Mouse (Mus musculus) CH12.LX (cell line): ENCODE results near the gene Ints3. TPM values are rescaled to one million over a fixed set of nuclear protein-coding genes. Genes with fewer than 3 reads are reported as not detected.

ENCODE experiments used
- DNase-seq: peaks from one replicate; pipeline ENCODE4 v3.0.0-alpha.2; 2013; ENCODE audit errors: extremely low read depth
- H3K27ac ChIP-seq: 2 replicates; pipeline ENCODE4 v1.5.1; 2012; ENCODE audit warnings: low read depth, mild to moderate bottlenecking, control low read depth, moderate library complexity; ENCODE audit not compliant: insufficient read depth
- H3K27me3 ChIP-seq: replicated peaks from 2 replicates; pipeline ENCODE3; 2012; ENCODE audit warnings: inconsistent platforms
- H3K36me3 ChIP-seq, 2 experiments: replicated peaks in 1 of 2; 2 replicates each; pipeline versions ENCODE3 to v1.6.1; 2012; ENCODE audit warnings: inconsistent platforms in 1 of 2, low read length in 1 of 2, mild to moderate bottlenecking in 1 of 2, mixed read lengths in 1 of 2, moderate library complexity in 1 of 2; ENCODE audit not compliant: control insufficient read depth in 1 of 2, insufficient read depth in 1 of 2
- H3K4me1 ChIP-seq, 2 experiments: 2 replicates each; pipeline ENCODE4 v1.6.1; 2012; ENCODE audit warnings: inconsistent platforms in 1 of 2, moderate library complexity in 1 of 2; ENCODE audit not compliant: insufficient read depth in 2 of 2, control insufficient read depth in 1 of 2
- H3K4me2 ChIP-seq: 2 replicates; pipeline ENCODE4 v1.6.1; 2012; ENCODE audit warnings: low read depth, mild to moderate bottlenecking, control low read depth; ENCODE audit not compliant: poor library complexity, insufficient read depth, severe bottlenecking
- H3K4me3 ChIP-seq, 3 experiments: fragments of 150-350 bp in 1 of 3; sonication (generic) in 1 of 3; replicated peaks in 1 of 3; 2 replicates each; pipeline versions ENCODE3 to v1.5.1; 2011 to 2012; ENCODE audit warnings: low read depth in 2 of 3, low read length in 2 of 3, mild to moderate bottlenecking in 2 of 3, moderate library complexity in 2 of 3, control low read depth in 1 of 3, improper control_type of control experiment in 1 of 3, inconsistent platforms in 1 of 3, mixed read lengths in 1 of 3; ENCODE audit not compliant: poor library complexity in 1 of 3
- H3K79me2 ChIP-seq: replicated peaks from 2 replicates; pipeline ENCODE4 v1.6.1; 2012; ENCODE audit warnings: mild to moderate bottlenecking, moderate library complexity; ENCODE audit not compliant: control insufficient read depth, poor library complexity, insufficient read depth, severe bottlenecking; ENCODE audit errors: extremely low read depth
- H3K9ac ChIP-seq: 2 replicates; pipeline ENCODE4 v1.6.1; 2012; ENCODE audit warnings: low read depth, mild to moderate bottlenecking, control low read depth, moderate library complexity; ENCODE audit not compliant: insufficient read depth
- H3K9me3 ChIP-seq: replicated peaks from 2 replicates; pipeline ENCODE3; 2012; ENCODE audit warnings: low read length, inconsistent platforms, mixed read lengths
- BHLHE40 ChIP-seq: IDR thresholded peaks from 2 replicates; pipeline ENCODE4 v1.6.1; 2011; ENCODE audit warnings: mild to moderate bottlenecking, low read depth, low read length, improper control_type of control experiment
- CHD1 ChIP-seq: IDR thresholded peaks from 2 replicates; pipeline ENCODE4 v1.6.1; 2012; ENCODE audit warnings: low read depth, low read length, improper control_type of control experiment, inconsistent platforms
- CHD2 ChIP-seq: IDR thresholded peaks from 2 replicates; pipeline ENCODE4 v1.6.1; 2011; ENCODE audit warnings: low read length, improper control_type of control experiment
- CTCF ChIP-seq, 2 experiments: IDR thresholded peaks in 1 of 2; conservative IDR thresholded peaks in 1 of 2; 2 replicates each; pipeline ENCODE4 v1.5.1; 2011 to 2012; ENCODE audit warnings: low read depth in 2 of 2, low read length in 2 of 2, improper control_type of control experiment in 1 of 2, inconsistent platforms in 1 of 2, mild to moderate bottlenecking in 1 of 2, moderate library complexity in 1 of 2
- E2F4 ChIP-seq: IDR thresholded peaks from 2 replicates; pipeline ENCODE4 v1.6.1; 2011; ENCODE audit warnings: low read depth, low read length, improper control_type of control experiment; ENCODE audit not compliant: insufficient replicate concordance
- ELF1 ChIP-seq: IDR thresholded peaks from 2 replicates; pipeline ENCODE4 v1.6.1; 2014; ENCODE audit warnings: low read depth, mild to moderate bottlenecking, inconsistent platforms, low read length, improper control_type of control experiment
- ETS1 ChIP-seq: conservative IDR thresholded peaks from 2 replicates; pipeline ENCODE4 v1.6.1; 2012; ENCODE audit warnings: low read depth, mild to moderate bottlenecking, inconsistent platforms, low read length, improper control_type of control experiment, moderate library complexity
- HCFC1 ChIP-seq: IDR thresholded peaks from 2 replicates; pipeline ENCODE4 v1.6.1; 2012; ENCODE audit warnings: low read depth, mild to moderate bottlenecking, inconsistent platforms, low read length, improper control_type of control experiment
- IRF4 ChIP-seq: IDR thresholded peaks from 2 replicates; pipeline ENCODE4 v1.6.1; 2014; ENCODE audit warnings: low read depth, mild to moderate bottlenecking, inconsistent platforms, low read length, improper control_type of control experiment
- JUN ChIP-seq: IDR thresholded peaks from 2 replicates; pipeline ENCODE4 v1.6.1; 2011; ENCODE audit warnings: low read depth, mild to moderate bottlenecking, low read length, improper control_type of control experiment, moderate library complexity; ENCODE audit not compliant: insufficient read depth
- JUND ChIP-seq: conservative IDR thresholded peaks from 2 replicates; pipeline ENCODE4 v1.6.1; 2011; ENCODE audit warnings: low read depth, low read length, improper control_type of control experiment
- MAFK ChIP-seq: IDR thresholded peaks from 2 replicates; pipeline ENCODE4 v1.6.1; 2011; ENCODE audit warnings: low read length, improper control_type of control experiment; ENCODE audit not compliant: insufficient replicate concordance
- MAX ChIP-seq: IDR thresholded peaks from 2 replicates; pipeline ENCODE4 v1.6.1; 2011; ENCODE audit warnings: low read length, improper control_type of control experiment
- MAZ ChIP-seq: IDR thresholded peaks from 2 replicates; pipeline ENCODE4 v1.6.1; 2012; ENCODE audit warnings: low read depth, mild to moderate bottlenecking, inconsistent platforms, low read length, improper control_type of control experiment, moderate library complexity
- MEF2A ChIP-seq: IDR thresholded peaks from 2 replicates; pipeline ENCODE4 v1.6.1; 2014; ENCODE audit warnings: low read depth, mild to moderate bottlenecking, inconsistent platforms, low read length, improper control_type of control experiment, borderline replicate concordance
- MXI1 ChIP-seq: IDR thresholded peaks from 2 replicates; pipeline ENCODE4 v1.6.1; 2011; ENCODE audit warnings: mild to moderate bottlenecking, low read depth, low read length, improper control_type of control experiment
- MYC ChIP-seq: IDR thresholded peaks from 2 replicates; pipeline ENCODE4 v1.6.1; 2011; ENCODE audit warnings: low read depth, mild to moderate bottlenecking, improper control_type of control experiment, low read length
- NELFE ChIP-seq: IDR thresholded peaks from 2 replicates; pipeline ENCODE4 v1.6.1; 2011; ENCODE audit warnings: low read depth, low read length, improper control_type of control experiment
- NRF1 ChIP-seq: IDR thresholded peaks from 2 replicates; pipeline ENCODE4 v1.6.1; 2014; ENCODE audit warnings: low read depth, mild to moderate bottlenecking, inconsistent platforms, low read length, improper control_type of control experiment, moderate library complexity
- POLR2A ChIP-seq: IDR thresholded peaks from 2 replicates; pipeline ENCODE4 v1.6.1; 2011; ENCODE audit warnings: low read depth, mild to moderate bottlenecking, improper control_type of control experiment, low read length
- POLR2AphosphoS2 ChIP-seq: IDR thresholded peaks from 2 replicates; pipeline ENCODE4 v1.6.1; 2011; ENCODE audit warnings: low read depth, low read length, improper control_type of control experiment
- RAD21 ChIP-seq: IDR thresholded peaks from 2 replicates; pipeline ENCODE4 v1.6.1; 2011; ENCODE audit warnings: low read depth, mild to moderate bottlenecking, low read length, improper control_type of control experiment, moderate library complexity
- RCOR1 ChIP-seq: conservative IDR thresholded peaks from 2 replicates; pipeline ENCODE4 v1.6.1; 2012; ENCODE audit warnings: low read depth, mild to moderate bottlenecking, inconsistent platforms, low read length, improper control_type of control experiment
- SIN3A ChIP-seq: IDR thresholded peaks from 2 replicates; pipeline ENCODE4 v1.6.1; 2012; ENCODE audit warnings: low read length, improper control_type of control experiment, inconsistent platforms
- SMC3 ChIP-seq: IDR thresholded peaks from 2 replicates; pipeline ENCODE4 v1.6.1; 2011; ENCODE audit warnings: low read depth, low read length, improper control_type of control experiment
- TBP ChIP-seq: conservative IDR thresholded peaks from 2 replicates; pipeline ENCODE4 v1.6.1; 2011; ENCODE audit warnings: low read depth, low read length, improper control_type of control experiment
- UBTF ChIP-seq: IDR thresholded peaks from 2 replicates; pipeline ENCODE4 v1.6.1; 2012; ENCODE audit warnings: low read depth, mild to moderate bottlenecking, inconsistent platforms, low read length, improper control_type of control experiment, moderate library complexity
- USF1 ChIP-seq: IDR thresholded peaks from 2 replicates; pipeline ENCODE4 v1.6.1; 2014; ENCODE audit warnings: low read depth, mild to moderate bottlenecking, inconsistent platforms, low read length, improper control_type of control experiment
- ZC3H11A ChIP-seq: IDR thresholded peaks from 2 replicates; pipeline ENCODE4 v1.6.1; 2012; ENCODE audit warnings: low read depth, mild to moderate bottlenecking, inconsistent platforms, low read length, improper control_type of control experiment
- ZMIZ1 ChIP-seq: IDR thresholded peaks from 2 replicates; pipeline ENCODE4 v1.6.1; 2012; ENCODE audit warnings: low read depth, mild to moderate bottlenecking, inconsistent platforms, low read length, improper control_type of control experiment
- ZNF384 ChIP-seq: IDR thresholded peaks from 2 replicates; pipeline ENCODE4 v1.6.1; 2012; ENCODE audit warnings: low read depth, low read length, improper control_type of control experiment, inconsistent platforms
- dilution Hi-C: fragments of 300-500 bp; cut with MboI; formaldehyde crosslinking; loops from 2 replicates; pipeline ENCODE4 v1.14.3; 2020; ENCODE audit warnings: low sequenced_read_pairs; ENCODE audit not compliant: extremely low pct_unique_long_range_greater_than_20kb, extremely low pct_ligation_motif_present
- in situ Hi-C: fragments of 300-500 bp; cut with MboI; formaldehyde crosslinking; loops from 3 replicates; pipeline ENCODE4 v1.14.3; 2019; ENCODE audit warnings: low sequenced_read_pairs, low pct_ligation_motif_present, low pct_unique_long_range_greater_than_20kb, mixed read lengths
- polyA plus RNA-seq: library from polyadenylated mRNA; unstranded; fragments of >175 nt; gene quantifications from 2 replicates; pipeline ENCODE4 v1.2.1, GENCODE M21; 2012; ENCODE audit warnings: low read depth; ENCODE audit not compliant: insufficient read length
- total RNA-seq, 2 experiments: library from RNA; depleted of rRNA; stranded (reverse); fragments of 300-350 nt in 1 of 2; fragments of >200 nt in 1 of 2; gene quantifications; 2 replicates each; pipeline ENCODE4 v1.2.3; 2012 to 2014

Gene Ints3
- total and polyA plus RNA-seq, 3 experiments = 20.5 to 45.9 (median 30.7) TPM

GRCm38 (mm10) chr3:90467618-90468300 lies 34.3 kb upstream of the Ints3 start:
- no peak for DNase-seq
- Histone ChIP-seq H3K27me3 (peaks cover 6% of the 10 kb centered on the region), H3K27ac (no peak overlapping the region), H3K79me2 (no peaks in the 10 kb centered on the region), H3K9me3 (peaks cover 11% of the 10 kb centered on the region)
- in situ Hi-C loops = loop anchor here (5.0 kb wide), 1 partner anchor 50 kb away; no protein-coding TSS in a partner anchor
- TF ChIP-seq CTCF (conservative IDR thresholded peaks at IDR 0.05 in 1 of 2, IDR thresholded peaks at IDR 0.05 in 1 of 2; ENCODE audit: low read depth in 2 of 2, low read length in 2 of 2) = peak in 1 of 2 experiments; percentile 16; a peak in 2 of 4 replicates
- no peak for TF ChIP-seq ZC3H11A
- TF ChIP-seq, all 38 proteins: peak for 1
- dilution Hi-C loops = no loop called here
- Histone ChIP-seq H3K4me2 (no peak overlapping the region), H3K4me1 (peaks cover 9 to 10% of the 10 kb centered on the region in 2 experiments; a peak in 2 of 4 replicates), H3K9ac (no peak overlapping the region), H3K36me3 (no peaks in the 10 kb centered on the region), H3K4me3 (no peak overlapping the region)

- H3K9me3 ChIP-seq = peaks cover 11% of the 10 kb centered on the region
- DNase-seq = peak; percentile 14
- dilution Hi-C loops (no loop called here), in situ Hi-C loops (loop anchor here (5.0 kb wide), 1 partner anchor 49 kb away; no protein-coding TSS in a partner anchor)
- no peak overlapping the region for H3K27ac ChIP-seq
- peak overlapping the region; percentile 98 for H3K4me2 ChIP-seq
- peaks cover 4 to 7% of the 10 kb centered on the region in 2 experiments; a peak in 2 of 4 replicates for H3K4me1 ChIP-seq
- peak overlapping the region; percentile 3 to 50 (median 41) for H3K4me3 ChIP-seq
- H3K27me3 ChIP-seq = peaks cover 19% of the 10 kb centered on the region
- H3K9ac ChIP-seq = no peak overlapping the region; the same call in 1 of the 2 replicates
- TF ChIP-seq HCFC1 (no peak), NELFE (no peak), BHLHE40 (no peak), ETS1 (no peak), MEF2A (no peak), JUND (peak; percentile 31; the same call in 1 of the 2 replicates), NRF1 (no peak), RAD21 (peak; percentile 90), MAZ (peak; percentile 33; the same call in 1 of the 2 replicates), CTCF (conservative IDR thresholded peaks at IDR 0.05 in 1 of 2, IDR thresholded peaks at IDR 0.05 in 1 of 2; ENCODE audit: low read depth in 2 of 2, low read length in 2 of 2) (peak; percentile 33 to 89; a peak in 3 of 4 replicates), RCOR1 (no peak), MYC (no peak), CHD2 (no peak), SMC3 (peak; percentile 69), SIN3A (no peak; the same call in 1 of the 2 replicates), IRF4 (peak; percentile 39; the same call in 1 of the 2 replicates), ELF1 (no peak), ZNF384 (no peak), ZMIZ1 (no peak), TBP (no peak), UBTF (no peak), MXI1 (no peak), POLR2A (no peak), MAFK (no peak), USF1 (no peak), CHD1 (no peak), MAX (no peak), POLR2AphosphoS2 (no peak), ZC3H11A (0 out of 2 replicates have a peak, but pooled peaks have one; percentile 6), E2F4 (no peak), JUN (no peak)
- no peaks in the 10 kb centered on the region for H3K79me2 ChIP-seq
- no peaks in the 10 kb centered on the region for H3K36me3 ChIP-seq
These were observed 32.9 kb upstream of the Ints3 start for GRCm38 (mm10) chr3:90466311-90466766.
